Mouse (Mus musculus): ENCODE results near the gene Plekhm2. TPM values are rescaled to one million over a fixed set of nuclear protein-coding genes. Genes with fewer than 3 reads are reported as not detected.

The Plekhm2 gene
- polyA plus RNA-seq, 1 experiment from 2014 or later, result 4.9 TPM

- WGBS, result 91% methylated on average over 6 of the region's 6 CpGs
- Histone ChIP-seq H3K4me3 (no peak overlapping the region), H3K27me3 (replicated peaks; ENCODE audit: low read depth, poor library complexity, severe bottlenecking) (no peaks in the 10 kb centered on the region), H3K36me3 (replicated peaks) (peaks cover 70% of the 10 kb centered on the region), H3K4me1 (peaks cover 11% of the 10 kb centered on the region), H3K9me3 (no peaks in the 10 kb centered on the region), H3K27ac (replicated peaks) (no peak overlapping the region)
- DNase-seq (ENCODE audit: low spot score), result no peak
These were observed 5.7 kb downstream of the Plekhm2 start for GRCm38 (mm10) chr4:141658846-141659484.

- no peaks in the 10 kb centered on the region for H3K9me3 ChIP-seq
- WGBS, result 85% methylated on average over 8 of the region's 8 CpGs
- peaks cover 85% of the 10 kb centered on the region for H3K36me3 ChIP-seq (replicated peaks)
- no peak overlapping the region for H3K4me3 ChIP-seq
- no peak for DNase-seq (ENCODE audit: low spot score)
- H3K27me3 ChIP-seq (replicated peaks; ENCODE audit: low read depth, poor library complexity, severe bottlenecking), result no peaks in the 10 kb centered on the region
- no peak overlapping the region for H3K27ac ChIP-seq (replicated peaks)
- no peaks in the 10 kb centered on the region for H3K4me1 ChIP-seq
These were observed 7.8 kb downstream of the Plekhm2 start for GRCm38 (mm10) chr4:141656932-141657331.

DNA sequence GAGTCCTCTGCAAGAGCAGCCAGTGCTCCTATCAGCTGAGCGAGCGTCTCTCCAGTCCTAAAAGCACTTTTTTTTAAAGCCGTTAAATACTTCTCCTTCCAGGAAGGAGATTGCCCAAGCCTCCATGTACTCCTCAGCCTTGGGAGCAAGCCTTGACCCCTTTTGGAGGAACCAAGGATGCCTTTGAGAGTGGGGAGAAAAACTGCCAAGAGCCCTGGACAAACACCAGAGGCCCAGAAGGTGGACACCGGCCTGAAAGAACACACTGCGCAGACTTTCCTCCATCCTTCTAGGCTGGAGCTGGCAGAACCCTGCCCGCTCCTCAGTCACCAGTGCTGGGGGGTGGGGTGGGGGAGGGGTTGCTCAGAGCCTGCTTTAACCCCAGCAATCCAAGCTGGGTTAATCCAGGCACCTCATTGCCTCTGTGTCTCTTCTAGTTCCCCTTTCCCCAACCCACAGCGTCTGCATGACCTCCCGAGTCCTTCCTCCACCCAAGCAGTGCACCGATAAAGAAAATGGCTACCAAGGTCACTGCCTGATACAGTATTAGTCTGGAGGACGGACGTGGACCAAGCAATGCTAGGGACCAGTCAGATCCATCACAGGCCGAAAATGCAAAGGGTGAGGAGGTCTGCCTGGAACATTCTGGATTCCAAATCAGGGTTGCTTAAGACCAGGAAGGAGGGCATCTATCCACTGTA lies 8.6 kb downstream of the Plekhm2 start:
- Histone ChIP-seq H3K27me3 (replicated peaks; ENCODE audit: low read depth, poor library complexity, severe bottlenecking) (no peaks in the 10 kb centered on the region), H3K9me3 (no peaks in the 10 kb centered on the region), H3K4me3 (no peak overlapping the region), H3K36me3 (replicated peaks) (peaks cover 86% of the 10 kb centered on the region), H3K4me1 (no peaks in the 10 kb centered on the region), H3K27ac (replicated peaks) (no peak overlapping the region)
- WGBS, result 87% methylated on average over 12 of the region's 12 CpGs
- DNase-seq (ENCODE audit: low spot score), result no peak

DNA sequence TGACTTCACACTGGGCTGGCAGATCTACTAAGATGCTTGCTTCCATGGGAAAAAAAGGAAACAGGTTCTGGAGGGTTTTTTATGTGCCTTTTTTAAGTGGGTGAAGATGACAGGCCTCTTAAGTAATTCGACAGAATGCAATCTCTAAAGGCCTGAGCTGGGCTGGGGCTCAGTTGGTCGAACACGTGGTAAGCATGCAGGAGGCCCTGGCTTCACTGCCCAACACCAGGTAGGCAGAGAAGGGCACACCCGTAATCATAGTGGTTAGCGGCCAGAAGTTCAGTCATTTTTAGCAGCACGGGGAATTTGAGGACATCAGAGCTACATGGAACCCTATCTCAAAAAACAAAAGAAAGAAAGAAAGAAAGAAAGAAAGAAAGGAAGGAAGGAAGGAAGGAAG lies 10.2 kb downstream of the Plekhm2 start:
- H3K27me3 ChIP-seq (replicated peaks; ENCODE audit: low read depth, poor library complexity, severe bottlenecking), result no peaks in the 10 kb centered on the region
- no peaks in the 10 kb centered on the region for H3K4me1 ChIP-seq
- H3K9me3 ChIP-seq, result no peaks in the 10 kb centered on the region
- WGBS, result 95% methylated on average over 6 of the region's 6 CpGs
- H3K27ac ChIP-seq (replicated peaks), result no peak overlapping the region
- DNase-seq (ENCODE audit: low spot score), result no peak
- H3K4me3 ChIP-seq, result no peak overlapping the region
- peaks cover 73% of the 10 kb centered on the region for H3K36me3 ChIP-seq (replicated peaks)

DNA sequence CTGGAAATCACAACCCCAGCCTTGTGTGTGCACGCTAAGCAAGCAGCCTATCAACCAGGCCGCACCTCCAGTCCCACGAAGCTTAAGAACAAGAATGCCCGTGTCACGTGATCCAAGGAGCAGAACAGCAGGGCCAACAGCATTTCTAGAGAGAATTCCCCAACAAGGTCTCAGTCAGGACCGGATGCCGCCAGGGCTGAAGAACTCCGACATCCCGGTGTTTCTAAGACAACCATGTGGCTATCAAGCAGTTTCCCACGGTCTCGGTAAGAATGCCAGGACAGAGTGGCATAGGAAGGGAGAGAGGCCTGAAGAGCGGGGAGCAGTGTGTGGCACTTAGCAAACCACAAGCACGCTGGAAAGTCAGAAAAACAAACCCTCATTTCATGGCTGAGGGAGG lies 10.9 kb downstream of the Plekhm2 start:
- DNase-seq (ENCODE audit: low spot score), result no peak
- no peaks in the 10 kb centered on the region for H3K9me3 ChIP-seq
- 93% methylated on average over 13 of the region's 13 CpGs for WGBS
- peaks cover 73% of the 10 kb centered on the region for H3K36me3 ChIP-seq (replicated peaks)
- H3K27ac ChIP-seq (replicated peaks), result no peak overlapping the region
- no peaks in the 10 kb centered on the region for H3K4me1 ChIP-seq
- H3K4me3 ChIP-seq, result no peak overlapping the region
- no peaks in the 10 kb centered on the region for H3K27me3 ChIP-seq (replicated peaks; ENCODE audit: low read depth, poor library complexity, severe bottlenecking)

GRCm38 (mm10) chr4:141653044-141653443 lies 11.7 kb downstream of the Plekhm2 start:
- Histone ChIP-seq H3K4me1 (no peaks in the 10 kb centered on the region), H3K36me3 (replicated peaks) (peaks cover 75% of the 10 kb centered on the region), H3K4me3 (no peak overlapping the region), H3K9me3 (no peaks in the 10 kb centered on the region), H3K27me3 (replicated peaks; ENCODE audit: low read depth, poor library complexity, severe bottlenecking) (no peaks in the 10 kb centered on the region), H3K27ac (replicated peaks) (no peak overlapping the region)
- WGBS, result 92% methylated on average over 8 of the region's 8 CpGs
- no peak for DNase-seq (ENCODE audit: low spot score)

- DNase-seq (ENCODE audit: low spot score), result no peak
- H3K4me3 ChIP-seq, result no peak overlapping the region
- H3K27ac ChIP-seq (replicated peaks), result no peak overlapping the region
- 91% methylated on average over 10 of the region's 10 CpGs for WGBS
- H3K27me3 ChIP-seq (replicated peaks; ENCODE audit: low read depth, poor library complexity, severe bottlenecking), result no peaks in the 10 kb centered on the region
- no peaks in the 10 kb centered on the region for H3K4me1 ChIP-seq
- H3K36me3 ChIP-seq (replicated peaks), result peaks cover 78% of the 10 kb centered on the region
- no peaks in the 10 kb centered on the region for H3K9me3 ChIP-seq
These were observed 12.8 kb downstream of the Plekhm2 start for GRCm38 (mm10) chr4:141651944-141652343.

DNA sequence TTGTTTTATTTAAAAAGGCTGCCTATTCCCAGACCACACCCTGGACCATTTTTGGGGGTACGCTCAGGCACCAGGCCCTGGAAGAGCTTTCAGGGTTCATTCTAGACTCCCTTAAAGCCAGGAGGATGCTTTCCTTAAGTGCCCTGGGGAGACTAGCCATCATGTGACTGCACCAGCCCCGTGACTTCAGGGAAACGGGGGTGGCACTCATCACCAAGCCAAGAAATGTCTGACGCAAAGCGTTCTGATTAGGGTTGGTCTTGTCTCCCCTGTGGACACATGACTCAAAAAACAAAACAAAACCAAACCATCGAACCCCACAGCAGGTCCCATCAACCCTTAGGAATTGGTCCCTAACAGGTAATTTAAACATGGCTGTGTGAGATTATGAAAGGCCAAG lies 13.4 kb downstream of the Plekhm2 start:
- Histone ChIP-seq H3K4me3 (no peak overlapping the region), H3K36me3 (replicated peaks) (peaks cover 78% of the 10 kb centered on the region), H3K27me3 (replicated peaks; ENCODE audit: low read depth, poor library complexity, severe bottlenecking) (no peaks in the 10 kb centered on the region), H3K9me3 (no peaks in the 10 kb centered on the region), H3K4me1 (no peaks in the 10 kb centered on the region), H3K27ac (replicated peaks) (no peak overlapping the region)
- DNase-seq (ENCODE audit: low spot score), result no peak
- WGBS, result 92% methylated on average over 6 of the region's 6 CpGs

GRCm38 (mm10) chr4:141649244-141649643 lies 15.5 kb downstream of the Plekhm2 start:
- 84% methylated on average over 6 of the region's 6 CpGs for WGBS
- H3K9me3 ChIP-seq, result no peaks in the 10 kb centered on the region
- H3K4me1 ChIP-seq, result no peaks in the 10 kb centered on the region
- H3K27me3 ChIP-seq (replicated peaks; ENCODE audit: low read depth, poor library complexity, severe bottlenecking), result no peaks in the 10 kb centered on the region
- DNase-seq (ENCODE audit: low spot score), result no peak
- H3K36me3 ChIP-seq (replicated peaks), result peaks cover 62% of the 10 kb centered on the region
- H3K4me3 ChIP-seq, result no peak overlapping the region
- no peak overlapping the region for H3K27ac ChIP-seq (replicated peaks)

DNA sequence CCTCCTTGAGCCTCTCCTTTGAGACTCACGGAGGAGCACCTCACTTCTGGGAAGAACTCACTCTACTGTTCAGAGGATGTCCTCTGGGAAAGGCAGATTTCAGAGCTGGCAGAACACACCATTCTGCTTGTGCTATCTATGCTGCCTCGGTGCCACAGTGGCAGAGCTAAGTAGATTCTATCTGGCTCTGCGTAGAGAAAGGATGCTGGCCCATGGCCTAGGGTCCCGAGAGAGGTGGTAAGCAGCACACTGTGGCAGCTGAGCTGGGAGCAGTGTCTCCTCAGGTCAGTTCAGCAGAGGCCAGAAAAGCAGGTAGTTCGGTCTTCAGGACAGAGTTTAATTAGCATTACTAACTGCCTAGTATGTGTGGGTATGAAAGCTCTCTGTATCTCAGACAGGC lies 16.4 kb downstream of the Plekhm2 start:
- peaks cover 52% of the 10 kb centered on the region for H3K36me3 ChIP-seq (replicated peaks)
- no peak for DNase-seq (ENCODE audit: low spot score)
- no peak overlapping the region for H3K27ac ChIP-seq (replicated peaks)
- WGBS, result 96% methylated on average over 5 of the region's 5 CpGs
- H3K4me3 ChIP-seq, result no peak overlapping the region
- no peaks in the 10 kb centered on the region for H3K9me3 ChIP-seq
- no peaks in the 10 kb centered on the region for H3K4me1 ChIP-seq
- no peaks in the 10 kb centered on the region for H3K27me3 ChIP-seq (replicated peaks; ENCODE audit: low read depth, poor library complexity, severe bottlenecking)

DNA sequence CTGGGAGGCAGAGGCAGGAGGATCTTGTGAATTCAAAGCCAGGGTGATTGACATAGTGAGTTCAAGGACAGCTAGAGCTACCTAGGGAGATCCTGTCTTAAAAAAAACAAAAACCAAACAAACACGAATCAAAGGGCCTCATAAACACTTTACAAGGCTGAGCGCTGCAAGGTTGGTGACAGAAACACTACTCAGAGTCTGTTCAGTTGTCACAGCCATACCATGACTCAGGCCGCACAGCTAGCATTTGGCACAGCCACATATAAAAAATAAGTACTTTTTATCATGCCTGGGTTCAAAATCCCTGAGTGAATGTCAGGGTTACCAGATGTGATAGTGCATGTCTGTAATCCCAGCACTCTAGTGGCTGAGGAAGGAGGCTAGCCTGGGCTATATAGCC lies 17.5 kb downstream of the Plekhm2 start:
- H3K36me3 ChIP-seq (replicated peaks), result peaks cover 50% of the 10 kb centered on the region
- no peaks in the 10 kb centered on the region for H3K27me3 ChIP-seq (replicated peaks; ENCODE audit: low read depth, poor library complexity, severe bottlenecking)
- no peak for DNase-seq (ENCODE audit: low spot score)
- no peak overlapping the region for H3K27ac ChIP-seq (replicated peaks)
- no peak overlapping the region for H3K4me3 ChIP-seq
- no peaks in the 10 kb centered on the region for H3K9me3 ChIP-seq
- no peaks in the 10 kb centered on the region for H3K4me1 ChIP-seq
- 94% methylated on average over 3 of the region's 3 CpGs for WGBS

- Histone ChIP-seq H3K4me3 (no peak overlapping the region), H3K36me3 (replicated peaks) (peaks cover 51% of the 10 kb centered on the region), H3K4me1 (no peaks in the 10 kb centered on the region), H3K9me3 (no peaks in the 10 kb centered on the region), H3K27me3 (replicated peaks; ENCODE audit: low read depth, poor library complexity, severe bottlenecking) (no peaks in the 10 kb centered on the region), H3K27ac (replicated peaks) (no peak overlapping the region)
- no peak for DNase-seq (ENCODE audit: low spot score)
- WGBS, result 93% methylated on average over 8 of the region's 8 CpGs
These were observed 18.7 kb downstream of the Plekhm2 start for GRCm38 (mm10) chr4:141645988-141646387.

GRCm38 (mm10) chr4:141643118-141643855 lies 21.4 kb downstream of the Plekhm2 start:
- H3K4me1 ChIP-seq, result no peaks in the 10 kb centered on the region
- H3K27me3 ChIP-seq (replicated peaks; ENCODE audit: low read depth, poor library complexity, severe bottlenecking), result no peaks in the 10 kb centered on the region
- WGBS, result 82% methylated on average over 7 of the region's 7 CpGs
- H3K36me3 ChIP-seq (replicated peaks), result peaks cover 60% of the 10 kb centered on the region
- no peak for DNase-seq (ENCODE audit: low spot score)
- H3K27ac ChIP-seq (replicated peaks), result no peak overlapping the region
- H3K9me3 ChIP-seq, result no peaks in the 10 kb centered on the region
- no peak overlapping the region for H3K4me3 ChIP-seq

All from embryonic facial prominence, embryonic 10.5 days (tissue).